In genomic region chr11:31965256-31966134, GRCm38 (mm10) we compare ENCODE assay signal across 9 mouse cellular contexts. TPM values are rescaled to one million over a fixed set of nuclear protein-coding genes. Genes with fewer than 3 reads are reported as not detected.
A peak's percentile ranks its signal among the peaks of the same experiment; 100 is the strongest.
DNase-seq lines count a peak whose midpoint lies in the region; ATAC-seq and TF ChIP-seq lines count a peak whose summit lies in the region.
"Had no signal": no experiment of that assay in that cellular context is flagged by ENCODE, and none has a peak within 500 bp of the region (broad histone marks: within the 10 kb centered on the region; RNA-seq: fewer than 3 reads in every experiment).

Gene 4930524B15Rik (plus strand): TSS chr11:31965592.

- in situ Hi-C loops in ES-E14 (cut with MboI; ENCODE audit: low sequenced_read_pairs in 2 of 2, unreplicated experiment in 2 of 2) = no loop called here

- ATAC-seq in cerebellum, adult (ENCODE audit: insufficient number of reproducible peaks, low FRiP score, low TSS enrichment) = no peak
- peak; percentile 58 for ATAC-seq in forebrain, embryonic 15.5 days (replicated peaks)
- peak; percentile 57 for ATAC-seq in limb, embryonic 13.5 days (ENCODE audit: low FRiP score, low read depth)
- no peak for ATAC-seq in stomach, embryonic 15.5 days (ENCODE audit: insufficient read depth, low FRiP score, low read depth)

- no peaks in the 10 kb centered on the region for H3K9me3 ChIP-seq in ES-E14 (ENCODE audit: control insufficient read depth, insufficient read depth, low read depth, low read length)
- no peaks in the 10 kb centered on the region for H3K9me3 ChIP-seq in forebrain, embryonic 15.5 days
- no peaks in the 10 kb centered on the region for H3K9me3 ChIP-seq in limb, embryonic 13.5 days
- no peaks in the 10 kb centered on the region for H3K9me3 ChIP-seq in stomach, embryonic 15.5 days

- H3K9ac ChIP-seq in ES-E14 (ENCODE audit: insufficient read depth, low read depth, low read length, poor library complexity, severe bottlenecking) = peak within 1 kb of the TSS; percentile 60
- H3K9ac ChIP-seq in forebrain, embryonic 15.5 days (replicated peaks) = peak within 1 kb of the TSS; percentile 34
- peak within 1 kb of the TSS; percentile 65 for H3K9ac ChIP-seq in limb, embryonic 13.5 days
- no peak within 1 kb of the TSS for H3K9ac ChIP-seq in stomach, embryonic 15.5 days

- H3K4me1 ChIP-seq in ES-E14 (ENCODE audit: control insufficient read depth in 2 of 2, insufficient read depth in 2 of 2, low read length in 2 of 2, poor library complexity in 1 of 2) = peaks cover 0 to 5% of the 10 kb centered on the region in 2 experiments; a peak in 2 of 4 replicates
- H3K4me1 ChIP-seq in forebrain, embryonic 15.5 days = peaks cover 6% of the 10 kb centered on the region
- H3K4me1 ChIP-seq in limb, embryonic 13.5 days = 0 out of 2 replicates have a peak, but pooled peaks cover 3% of the 10 kb centered on the region
- peaks cover 5% of the 10 kb centered on the region for H3K4me1 ChIP-seq in stomach, embryonic 15.5 days

- H3K27me3 ChIP-seq in forebrain, embryonic 15.5 days = no peaks in the 10 kb centered on the region
- H3K27me3 ChIP-seq in limb, embryonic 13.5 days = no peaks in the 10 kb centered on the region
- no peaks in the 10 kb centered on the region for H3K27me3 ChIP-seq in stomach, embryonic 15.5 days (replicated peaks)

- peak within 1 kb of the TSS; percentile 43 for H3K4me2 ChIP-seq in forebrain, embryonic 15.5 days (replicated peaks)
- peak within 1 kb of the TSS; percentile 67 for H3K4me2 ChIP-seq in limb, embryonic 13.5 days (replicated peaks)
- peak within 1 kb of the TSS; percentile 56 for H3K4me2 ChIP-seq in stomach, embryonic 15.5 days

- peak; percentile 16 to 33 for DNase-seq in cerebellum, adult 18-20 months
- no peak for DNase-seq in ES-E14 (ENCODE audit: low read depth, low spot score)
- DNase-seq in thymus, postnatal 0 days (ENCODE audit: low spot score) = no peak
- DNase-seq in layer of hippocampus, adult 9-11 months = no peak

- H3K27ac ChIP-seq in ES-E14 (ENCODE audit: insufficient read depth, low read depth, low read length, poor library complexity, severe bottlenecking) = no peak within 1 kb of the TSS
- H3K27ac ChIP-seq in forebrain, embryonic 15.5 days (replicated peaks) = 0 out of 2 replicates have a peak within 1 kb of the TSS, but pooled peaks have one; percentile 14
- no peak within 1 kb of the TSS for H3K27ac ChIP-seq in limb, embryonic 13.5 days
- no peak within 1 kb of the TSS for H3K27ac ChIP-seq in stomach, embryonic 15.5 days

- WGBS in forebrain, embryonic 15.5 days = 49% methylated on average over 49 of the region's 49 CpGs
- WGBS in limb, embryonic 13.5 days = 38% methylated on average over 49 of the region's 49 CpGs
- 47% methylated on average over 46 of the region's 49 CpGs for WGBS in stomach, embryonic 15.5 days

- H3K36me3 ChIP-seq in ES-E14 (ENCODE audit: control insufficient read depth, insufficient read depth, low read length, poor library complexity, severe bottlenecking) = no peaks in the 10 kb centered on the region
- H3K36me3 ChIP-seq in forebrain, embryonic 15.5 days = no peaks in the 10 kb centered on the region
- H3K36me3 ChIP-seq in limb, embryonic 13.5 days = no peaks in the 10 kb centered on the region
- no peaks in the 10 kb centered on the region for H3K36me3 ChIP-seq in stomach, embryonic 15.5 days

- peak within 1 kb of the TSS; percentile 51 to 71 for H3K4me3 ChIP-seq in ES-E14 (ENCODE audit: insufficient read depth in 1 of 2, low read depth in 1 of 2, low read length in 2 of 2, poor library complexity in 1 of 2, severe bottlenecking in 1 of 2)
- peak within 1 kb of the TSS; percentile 26 for H3K4me3 ChIP-seq in forebrain, embryonic 15.5 days
- peak within 1 kb of the TSS; percentile 39 for H3K4me3 ChIP-seq in limb, embryonic 13.5 days
- H3K4me3 ChIP-seq in stomach, embryonic 15.5 days (replicated peaks) = peak within 1 kb of the TSS; percentile 28

TF ChIP-seq in ES-E14, 5 proteins besides CTCF, POLR2A, EP300 and RAD21:
- TF ChIP-seq CHD2 (IDR thresholded peaks at IDR 0.05; ENCODE audit: low read depth, low read length) (no peak), HCFC1 (IDR thresholded peaks at IDR 0.05; ENCODE audit: borderline replicate concordance, insufficient read depth, low read length) (0 out of 2 replicates have a peak, but pooled peaks have one; percentile 14)

RNA-seq across cellular contexts. Expression of gene 4930524B15Rik, which starts in this region (rescaled TPM):
- 0.58 and 1.3 TPM in 2 replicates for total RNA-seq in ES-E14 (2012; rRNA removed)
- polyA plus RNA-seq in forebrain, embryonic 15.5 days (2015; fragmentation: Nextera tagmentation; extraction: Ambion mirVana) = 0.09 and 0.14 TPM in 2 replicates
- polyA plus RNA-seq in limb, embryonic 13.5 days (2015; fragmentation: Nextera tagmentation; extraction: Ambion mirVana) = 0.23 and 0.40 TPM in 2 replicates
- not detected in 2 replicates for polyA plus RNA-seq in stomach, embryonic 15.5 days (2015; fragmentation: Nextera tagmentation; extraction: Ambion mirVana)
- 0.09 TPM in 1 of 2 replicates, not detected in the other for polyA plus RNA-seq in thymus, postnatal 0 days (2015; fragmentation: Nextera tagmentation; extraction: Ambion mirVana)
- polyA plus RNA-seq: C2C12 had no signal

Comparison
In these comparisons a context has a peak if more than half of its experiments do, and no peak if none do; other contexts are left out.
1. Peak in ATAC-seq, H3K4me3 ChIP-seq, H3K27ac ChIP-seq, H3K9ac ChIP-seq and H3K4me2 ChIP-seq in forebrain, embryonic 15.5 days; RNA of the gene not detected or under 1 TPM.
2. Peak in ATAC-seq, H3K4me3 ChIP-seq, H3K9ac ChIP-seq and H3K4me2 ChIP-seq in limb, embryonic 13.5 days; RNA of the gene not detected or under 1 TPM.
3. DNase-seq: peak in cerebellum, adult 18-20 months (2 of 2); none in ES-E14 (single experiment), thymus, postnatal 0 days (single experiment) and layer of hippocampus, adult 9-11 months (single experiment).
4. Peak in every context shown above with its lines, with median percentiles within 50 percentile points of each other: H3K4me3 ChIP-seq and H3K4me2 ChIP-seq.